Mouse (Mus musculus): ENCODE results near the gene Acer1. TPM values are rescaled to one million over a fixed set of nuclear protein-coding genes. Genes with fewer than 3 reads are reported as not detected.

Gene Acer1
- not detected in 2 replicates for polyA plus RNA-seq (2012; rRNA removed)

DNA sequence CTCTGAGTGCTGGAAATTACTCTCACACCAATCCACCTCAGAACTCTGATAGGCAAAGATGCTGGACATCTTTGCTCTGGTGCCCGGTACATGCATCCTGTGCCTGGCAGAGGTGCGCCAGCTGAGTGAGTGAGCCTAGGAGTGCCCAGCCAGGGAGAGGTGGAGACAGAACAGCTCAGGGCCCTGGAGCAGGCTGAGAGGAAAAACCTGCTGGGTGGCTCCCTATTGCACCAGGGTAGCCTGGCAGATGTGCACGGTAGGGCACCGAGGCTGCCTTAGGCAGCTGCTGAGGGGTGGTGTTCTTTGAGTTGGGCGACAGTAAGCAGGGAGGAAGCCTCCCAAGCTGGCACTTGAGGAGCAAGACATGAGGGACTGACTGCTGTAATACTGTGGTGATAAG, at the start of gene Acer1:
Gene Acer1, minus strand, starts transcription at position 114 of the 400 bp plus-strand sequence.

GRCm38 (mm10) chr17:57030931-57031660, 49.2 kb upstream of the Acer1 start, which contains the start of gene Khsrp:
Gene Khsrp, minus strand, starts transcription at chr17:57031522.

GRCm38 (mm10) chr17:57011236-57012141, 29.6 kb upstream of the Acer1 start, which contains the start of the genes Gtf2f1 and Gm17949:
Gene Gtf2f1, minus strand, starts transcription at chr17:57011288.
Gene Gm17949, plus strand, starts transcription at chr17:57011469.

GRCm38 (mm10) chr17:56999968-57000609, 18.2 kb upstream of the Acer1 start, which contains the start of gene Pspn:
Gene Pspn, minus strand, starts transcription at chr17:57000018.

DNA sequence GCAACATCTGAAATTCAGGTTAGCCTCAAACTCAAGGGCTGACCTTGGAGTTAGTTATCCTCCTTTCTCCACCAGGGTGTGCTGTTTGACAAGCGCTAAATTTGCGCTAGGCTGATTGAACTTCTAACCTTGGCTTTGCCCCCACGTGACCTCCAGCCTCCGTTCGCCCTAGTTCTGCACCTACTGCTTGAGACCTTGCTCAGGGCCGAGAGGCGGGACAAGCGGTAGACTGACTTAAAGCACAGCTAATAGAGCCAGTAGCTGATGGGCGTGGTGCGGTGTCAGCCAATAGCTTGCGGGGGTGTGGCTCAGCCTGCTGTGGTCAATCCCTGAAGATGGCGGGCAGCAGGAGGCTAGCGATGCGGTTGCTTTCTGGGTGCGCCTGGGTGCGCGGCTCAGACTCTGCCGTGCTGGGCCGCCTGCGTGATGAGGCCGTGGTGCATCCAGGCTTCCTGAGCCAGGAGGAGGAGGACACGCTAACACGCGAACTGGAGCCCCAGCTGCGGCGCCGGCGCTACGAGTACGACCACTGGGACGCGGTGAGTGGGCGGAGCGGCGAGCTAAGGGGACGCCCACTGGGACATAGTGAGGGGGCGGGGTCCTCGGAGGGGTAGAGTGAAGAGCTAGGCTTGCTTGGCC, 15.2 kb upstream of the Acer1 start, which contains the start of gene Alkbh7:
Gene Alkbh7, plus strand, starts transcription at position 311 of the 639 bp plus-strand sequence.

DNA sequence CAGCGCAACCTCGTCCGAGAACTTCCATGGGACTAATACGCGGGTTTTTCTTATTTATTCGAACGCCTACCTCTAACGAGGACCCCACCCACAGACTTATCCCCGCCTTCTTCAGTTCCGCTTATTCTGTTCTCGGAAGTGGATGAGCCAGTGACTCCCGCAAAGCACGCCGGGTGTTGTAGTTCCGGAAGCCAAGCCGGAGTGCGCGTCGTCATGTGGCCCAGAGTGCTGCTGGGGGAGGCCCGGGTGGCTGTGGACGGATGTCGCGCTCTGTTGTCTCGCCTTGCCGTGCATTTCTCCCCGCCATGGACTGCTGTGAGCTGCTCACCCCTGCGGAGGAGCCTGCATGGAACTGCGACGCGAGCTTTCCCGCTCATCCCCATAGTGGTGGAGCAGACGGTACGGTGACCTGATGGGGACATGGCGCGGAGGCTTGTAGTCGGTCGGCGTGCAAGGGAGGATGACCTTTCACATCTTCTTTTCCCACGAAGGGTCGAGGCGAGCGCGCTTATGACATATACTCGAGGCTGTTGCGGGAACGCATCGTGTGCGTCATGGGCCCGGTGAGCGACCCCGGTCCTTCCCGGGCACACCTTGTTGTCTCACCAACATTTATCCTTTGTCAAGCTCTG, 8.3 kb upstream of the Acer1 start, which contains the start of gene Clpp:
Gene Clpp, plus strand, starts transcription at position 191 of the 632 bp plus-strand sequence.

DNA sequence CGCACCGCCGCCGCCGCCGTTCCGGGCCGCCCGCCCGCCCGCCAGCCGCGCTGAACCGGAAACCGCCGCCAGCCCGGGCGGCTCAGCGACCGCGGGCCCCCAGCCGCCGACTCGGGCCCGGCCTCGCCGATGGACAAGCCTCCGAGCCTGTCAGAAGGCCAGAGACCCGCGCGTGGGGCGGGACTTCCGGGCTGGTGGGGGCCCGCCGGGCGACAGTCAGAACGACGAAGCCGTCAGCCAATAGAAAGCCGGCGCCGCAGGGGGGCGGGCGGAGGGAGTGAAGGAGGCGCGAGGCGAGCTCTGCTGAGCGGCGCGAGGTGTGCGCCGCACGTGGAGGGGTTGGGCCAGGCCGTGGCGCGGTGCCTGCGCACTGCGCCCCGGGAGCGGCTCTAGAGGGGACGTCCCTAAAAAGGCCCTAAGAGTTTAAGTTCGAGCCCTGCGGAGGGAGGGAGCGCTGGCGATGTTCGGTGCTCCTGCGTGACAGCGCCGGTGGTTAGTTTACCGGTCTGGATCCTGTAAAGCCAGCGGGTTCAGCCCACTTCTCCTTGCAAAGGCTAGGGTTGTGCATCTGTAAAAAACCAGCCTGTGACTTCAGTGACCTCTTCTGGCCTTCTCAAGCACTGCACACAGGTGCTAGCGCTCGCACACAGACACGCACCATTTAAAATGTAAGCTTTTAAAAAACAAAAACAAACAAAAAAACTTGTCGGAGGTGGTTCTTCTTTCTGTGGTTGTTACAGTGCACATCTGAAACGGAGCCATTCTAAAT, 46.4 kb downstream of the Acer1 start, which contains the start of gene Mllt1:
Gene Mllt1, minus strand, starts transcription at position 53 of the 769 bp plus-strand sequence.

Other genes with a start within 250 kb of the Acer1 start
- gene Nrtn, start 224.6 kb downstream of the Acer1 start, polyA plus RNA-seq (2012; rRNA removed): 1.1 and 1.3 TPM in 2 replicates
- gene Dus3l, start 217.4 kb downstream of the Acer1 start, polyA plus RNA-seq (2012; rRNA removed): 13.6 and 16.6 TPM in 2 replicates
- gene Prr22, start 211.9 kb downstream of the Acer1 start, polyA plus RNA-seq (2012; rRNA removed): 0.54 and 0.63 TPM in 2 replicates
- gene Rfx2, start 151.1 kb downstream of the Acer1 start, polyA plus RNA-seq (2012; rRNA removed): 4.3 and 5.1 TPM in 2 replicates
- not detected in 2 replicates for gene Acsbg2, start 107.7 kb downstream of the Acer1 start, polyA plus RNA-seq (2012; rRNA removed)
- 0.02 and 0.04 TPM in 2 replicates for gene 1700061G19Rik, start 106.6 kb downstream of the Acer1 start, polyA plus RNA-seq (2012; rRNA removed)
- 8.8 and 11.0 TPM in 2 replicates for gene Mllt1, start 46.7 kb downstream of the Acer1 start, polyA plus RNA-seq (2012; rRNA removed)
- gene Clpp, start 8.2 kb upstream of the Acer1 start, polyA plus RNA-seq (2012; rRNA removed): 62.4 and 68.4 TPM in 2 replicates
- 12.0 and 13.6 TPM in 2 replicates for gene Alkbh7, start 15.2 kb upstream of the Acer1 start, polyA plus RNA-seq (2012; rRNA removed)
- gene Pspn, start 17.9 kb upstream of the Acer1 start, polyA plus RNA-seq (2012; rRNA removed): not detected in 2 replicates
- gene Gtf2f1, start 29.2 kb upstream of the Acer1 start, polyA plus RNA-seq (2012; rRNA removed): 33.5 and 35.4 TPM in 2 replicates
- not detected in 2 replicates for gene Gm17949, start 29.3 kb upstream of the Acer1 start, polyA plus RNA-seq (2012; rRNA removed)
- gene Khsrp, start 49.4 kb upstream of the Acer1 start, polyA plus RNA-seq (2012; rRNA removed): 20.2 and 25.5 TPM in 2 replicates
- not detected in 2 replicates for gene Slc25a41, start 59.5 kb upstream of the Acer1 start, polyA plus RNA-seq (2012; rRNA removed)
- gene Crb3, start 77.0 kb upstream of the Acer1 start, polyA plus RNA-seq (2012; rRNA removed): 25.8 and 30.4 TPM in 2 replicates
- 22.2 and 24.0 TPM in 2 replicates for gene Slc25a23, start 77.7 kb upstream of the Acer1 start, polyA plus RNA-seq (2012; rRNA removed)
- gene Dennd1c, start 96.4 kb upstream of the Acer1 start, polyA plus RNA-seq (2012; rRNA removed): 4.7 and 6.4 TPM in 2 replicates
- gene Tubb4a, start 105.7 kb upstream of the Acer1 start, polyA plus RNA-seq (2012; rRNA removed): 0.28 and 0.30 TPM in 2 replicates
- 0.66 and 0.81 TPM in 2 replicates for gene Tnfsf9, start 123.2 kb upstream of the Acer1 start, polyA plus RNA-seq (2012; rRNA removed)
- gene Cd70, start 167.7 kb upstream of the Acer1 start, polyA plus RNA-seq (2012; rRNA removed): not detected in 2 replicates
- gene Tnfsf14, start 212.1 kb upstream of the Acer1 start, polyA plus RNA-seq (2012; rRNA removed): 2.1 and 2.3 TPM in 2 replicates
- 1,862 and 2,152 TPM in 2 replicates for gene C3, start 246.0 kb upstream of the Acer1 start, polyA plus RNA-seq (2012; rRNA removed)